Mouse (Mus musculus) bone marrow, adult 2 months (tissue): Measurements from ENCODE around the gene Vmn2r5. TPM values are rescaled to one million over a fixed set of nuclear protein-coding genes. Genes with fewer than 3 reads are reported as not detected.
"Not testable (repeated sequence)": the region's sequence is repeated elsewhere in the genome, so short reads cannot be mapped to it uniquely, and the experiment has no call there.

Source experiments
- H3K27ac ChIP-seq: fragments of 200-500 bp; 2 replicates; pipeline ENCODE4 v1.5.1; 2012; ENCODE audit warnings: low read depth, mild to moderate bottlenecking, control low read depth, inconsistent platforms, low read length; ENCODE audit not compliant: control insufficient read depth, poor library complexity, insufficient read depth
- H3K4me1 ChIP-seq: fragments of 200-500 bp; 2 replicates; pipeline ENCODE4 v1.6.1; 2011; ENCODE audit warnings: low read length; ENCODE audit not compliant: control insufficient read depth, insufficient read depth
- H3K4me3 ChIP-seq: fragments of 200-500 bp; replicated peaks from 2 replicates; pipeline ENCODE3; 2011; ENCODE audit warnings: mild to moderate bottlenecking, low read depth, low read length, control low read depth; ENCODE audit not compliant: control insufficient read depth
- WGBS: fragments of 180-500 bp; shearing (Covaris S2); methylation state at CpG from one replicate; pipeline ENCODE4 v1.1.7; 2018; 5-methylcytosine and 5-hydroxymethylcytosine counted together
- polyA plus RNA-seq: library from polyadenylated mRNA; stranded (reverse); fragments of >200 nt; gene quantifications from 2 replicates; pipeline ENCODE4 v1.2.4, GENCODE M21; 2011; ENCODE audit warnings: low replicate concordance; ENCODE audit not compliant: missing spikeins, insufficient read depth, insufficient read length

Vmn2r5 gene
- polyA plus RNA-seq, result not detected in 2 replicates

DNA sequence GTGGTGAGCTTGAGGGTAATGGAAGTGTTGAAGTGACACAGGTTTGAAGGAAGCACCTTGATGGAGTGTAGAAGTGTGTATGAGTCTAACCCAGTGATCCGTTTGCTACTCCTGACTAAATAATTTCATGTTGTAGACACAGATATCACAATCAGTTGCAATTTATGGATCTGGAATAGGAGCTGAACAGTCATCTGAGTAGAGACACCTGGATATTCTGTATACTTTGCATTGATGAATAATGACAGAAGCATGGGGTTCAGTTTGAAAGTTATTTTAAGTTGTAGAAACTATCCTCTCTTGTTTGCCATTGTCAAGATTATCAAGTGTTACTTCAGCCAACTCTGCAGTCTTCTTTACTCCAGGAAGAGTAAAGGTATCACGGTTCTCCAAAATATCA lies at the start of gene Vmn2r5:
TSS of gene Vmn2r5 (minus strand) at position 101 of the 400 bp plus-strand sequence.
- H3K4me1 ChIP-seq, H3K27ac ChIP-seq, H3K4me3 ChIP-seq: not testable (repeated sequence)
- 78% methylated on average over 1 of the region's 2 CpGs for WGBS

DNA sequence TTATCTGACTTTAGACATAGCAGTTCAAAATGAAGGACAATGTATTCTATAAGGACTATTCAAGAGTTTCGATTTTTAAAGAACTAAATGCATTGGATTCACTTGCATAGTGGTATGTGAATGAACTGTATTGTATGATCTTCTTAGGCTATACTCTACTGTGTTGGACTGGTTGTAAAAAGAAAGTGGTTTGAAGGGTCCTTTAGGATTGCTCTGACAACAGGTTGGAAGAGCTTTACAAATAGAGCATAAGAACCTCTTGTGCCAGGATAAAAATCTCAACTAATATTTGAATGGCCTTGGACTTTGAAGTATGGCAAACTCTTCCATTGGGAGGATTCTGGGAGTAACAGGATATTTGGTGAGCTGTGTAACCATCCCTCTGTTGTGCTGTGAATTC lies 13.9 kb upstream of the Vmn2r5 start:
- WGBS, result 61% methylated on average over 1 of the region's 1 CpGs
- H3K4me1 ChIP-seq, result not testable (repeated sequence)

More for the DNA sequence above, 13.9 kb upstream of the Vmn2r5 start:
- H3K4me3 ChIP-seq, H3K27ac ChIP-seq: not testable (repeated sequence)

Other genes with a start within 250 kb of the Vmn2r5 start
- 0.43 and 0.47 TPM in 2 replicates for gene Vmn2r3, start 220.1 kb downstream of the Vmn2r5 start, polyA plus RNA-seq
- not detected in 2 replicates for gene Vmn2r4, start 94.5 kb downstream of the Vmn2r5 start, polyA plus RNA-seq
- gene Vmn2r6, start 56.0 kb upstream of the Vmn2r5 start, polyA plus RNA-seq, result not detected in 2 replicates